Mouse (Mus musculus): ENCODE data around the gene Slx. TPM values are rescaled to one million over a fixed set of nuclear protein-coding genes. Genes with fewer than 3 reads are reported as not detected.
"Not testable (repeated sequence)": the region's sequence is repeated elsewhere in the genome, so short reads cannot be mapped to it uniquely, and the experiment has no call there.

Gene Slx
- not detected in 2 replicates for total RNA-seq (2012; rRNA removed)

- in situ Hi-C loops (cut with MboI; ENCODE audit: low sequenced_read_pairs in 2 of 2, unreplicated experiment in 2 of 2); H3K36me3 ChIP-seq (ENCODE audit: control insufficient read depth, insufficient read depth, low read length, poor library complexity, severe bottlenecking); H3K4me1 ChIP-seq (ENCODE audit: control insufficient read depth in 2 of 2, insufficient read depth in 2 of 2, low read length in 2 of 2, poor library complexity in 1 of 2); H3K27ac ChIP-seq (ENCODE audit: insufficient read depth, low read depth, low read length, poor library complexity, severe bottlenecking); H3K9ac ChIP-seq (ENCODE audit: insufficient read depth, low read depth, low read length, poor library complexity, severe bottlenecking); H3K9me3 ChIP-seq (ENCODE audit: control insufficient read depth, insufficient read depth, low read depth, low read length); DNase-seq (ENCODE audit: low read depth, low spot score); H3K4me3 ChIP-seq (ENCODE audit: insufficient read depth in 1 of 2, low read depth in 1 of 2, low read length in 2 of 2, poor library complexity in 1 of 2, severe bottlenecking in 1 of 2): not testable (repeated sequence)
Measured at GRCm38 (mm10) chrX:26545465-26545864, at the start of gene Slx. Gene Slx (minus strand): TSS chrX:26545565.

Other genes starting within 250 kb of the Slx start
- not detected in 2 replicates for gene Gm2030, start 235.5 kb downstream of the Slx start, total RNA-seq (2012; rRNA removed)
- gene Gm14525, start 157.1 kb upstream of the Slx start, total RNA-seq (2012; rRNA removed) = not detected in 2 replicates